In genomic region chr6:121224067-121224466, GRCm38 (mm10) we compare ENCODE assay signal across 2 mouse cellular contexts.
TF ChIP-seq lines count a peak whose summit lies in the region.

No protein-coding gene starts in this region.

TF ChIP-seq in CH12.LX, 34 proteins besides CTCF, POLR2A, EP300 and RAD21:
- TF ChIP-seq USF2 (conservative IDR thresholded peaks at IDR 0.05; ENCODE audit: low read depth, low read length) = no peak
- no peak for TF ChIP-seq IRF4 (IDR thresholded peaks at IDR 0.05; ENCODE audit: low read depth, low read length)
- TF ChIP-seq UBTF (IDR thresholded peaks at IDR 0.05; ENCODE audit: low read depth, low read length) = no peak
- peak; percentile 57 for TF ChIP-seq ETS1 (conservative IDR thresholded peaks at IDR 0.05; ENCODE audit: low read depth, low read length)
- TF ChIP-seq JUND (conservative IDR thresholded peaks at IDR 0.05; ENCODE audit: low read depth, low read length) = no peak
- TF ChIP-seq TCF12 (IDR thresholded peaks at IDR 0.05; ENCODE audit: low read depth, low read length) = no peak
- no peak for TF ChIP-seq HCFC1 (IDR thresholded peaks at IDR 0.05; ENCODE audit: low read depth, low read length)
- no peak for TF ChIP-seq NELFE (IDR thresholded peaks at IDR 0.05; ENCODE audit: low read depth, low read length)
- peak; percentile 77 for TF ChIP-seq MEF2A (IDR thresholded peaks at IDR 0.05; ENCODE audit: borderline replicate concordance, low read depth, low read length)
- no peak for TF ChIP-seq E2F4 (IDR thresholded peaks at IDR 0.05; ENCODE audit: insufficient replicate concordance, low read depth, low read length)
- TF ChIP-seq ZNF384 (IDR thresholded peaks at IDR 0.05; ENCODE audit: low read depth, low read length) = peak; percentile 46; the same call in 1 of the 2 replicates
- TF ChIP-seq MXI1 (IDR thresholded peaks at IDR 0.05; ENCODE audit: low read depth, low read length) = no peak
- no peak for TF ChIP-seq KAT2A (IDR thresholded peaks at IDR 0.05; ENCODE audit: insufficient replicate concordance, low read length)
- TF ChIP-seq ZKSCAN1 (IDR thresholded peaks at IDR 0.05; ENCODE audit: borderline replicate concordance, low read depth, low read length) = no peak
- no peak for TF ChIP-seq POLR2AphosphoS2 (IDR thresholded peaks at IDR 0.05; ENCODE audit: low read depth, low read length)
- TF ChIP-seq NRF1 (IDR thresholded peaks at IDR 0.05; ENCODE audit: low read depth, low read length) = no peak
- no peak for TF ChIP-seq ELF1 (IDR thresholded peaks at IDR 0.05; ENCODE audit: low read depth, low read length)
- TF ChIP-seq MYC (IDR thresholded peaks at IDR 0.05; ENCODE audit: low read depth, low read length) = no peak
- no peak for TF ChIP-seq ZC3H11A (IDR thresholded peaks at IDR 0.05; ENCODE audit: low read depth, low read length)

TF ChIP-seq in MEL, 35 proteins besides CTCF, POLR2A, EP300 and RAD21:
- no peak for TF ChIP-seq MAZ (IDR thresholded peaks at IDR 0.05; ENCODE audit: low read depth, low read length)
- 0 out of 2 replicates have a peak, but pooled peaks have one; percentile 34 for TF ChIP-seq ZNF384 (IDR thresholded peaks at IDR 0.05; ENCODE audit: low read depth, low read length)
TF ChIP-seq in MEL: peak in this region for 1.
